Mouse (Mus musculus): ENCODE data around the gene Dusp3.

Gene Dusp3

DNA sequence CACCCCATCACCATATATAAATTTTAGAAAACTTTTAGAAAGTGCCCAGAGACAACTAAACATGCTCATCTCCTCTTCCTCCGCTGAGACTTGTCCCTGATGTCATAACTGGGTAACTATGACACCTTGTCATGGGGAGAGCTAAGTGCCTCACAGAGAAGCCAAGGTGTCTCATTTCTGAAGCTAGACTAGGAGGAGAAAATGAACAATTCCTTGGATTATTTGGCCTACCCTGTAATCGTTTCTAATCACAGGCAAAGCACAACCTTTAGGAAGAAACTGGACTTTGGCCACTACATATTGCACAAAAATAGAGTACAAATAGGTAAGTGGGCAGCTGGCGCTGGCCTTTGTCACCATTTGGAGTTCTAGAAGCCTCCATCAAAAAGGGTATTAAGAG is at the start of gene Dusp3:
Dusp3 (minus strand) TSS at position 101 of the 400 bp plus-strand sequence.
- DNase-seq (ENCODE audit: low read depth in 1 of 2, low spot score in 2 of 2) = no peak

DNA sequence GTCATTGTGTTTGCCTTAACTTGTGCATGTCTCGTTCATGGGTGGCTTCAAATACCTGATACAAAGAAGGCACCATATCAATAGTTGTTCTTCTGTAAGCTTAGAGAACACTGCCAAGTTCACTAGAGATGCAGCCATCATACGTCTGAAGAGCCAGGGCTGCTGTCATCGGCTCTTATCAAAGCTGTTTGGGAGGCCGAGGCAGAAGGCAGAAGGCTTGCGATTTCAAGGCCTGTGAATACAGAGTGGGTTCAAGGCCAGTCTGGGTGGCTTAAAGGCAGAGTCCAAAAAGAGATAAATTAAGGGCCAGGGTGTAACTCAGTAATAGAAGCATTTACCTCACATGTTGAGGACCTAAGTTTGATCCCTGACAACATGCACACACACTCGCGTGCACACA is 49.5 kb upstream of the Dusp3 start:
- no peak for DNase-seq (ENCODE audit: low read depth in 1 of 2, low spot score in 2 of 2)

DNA sequence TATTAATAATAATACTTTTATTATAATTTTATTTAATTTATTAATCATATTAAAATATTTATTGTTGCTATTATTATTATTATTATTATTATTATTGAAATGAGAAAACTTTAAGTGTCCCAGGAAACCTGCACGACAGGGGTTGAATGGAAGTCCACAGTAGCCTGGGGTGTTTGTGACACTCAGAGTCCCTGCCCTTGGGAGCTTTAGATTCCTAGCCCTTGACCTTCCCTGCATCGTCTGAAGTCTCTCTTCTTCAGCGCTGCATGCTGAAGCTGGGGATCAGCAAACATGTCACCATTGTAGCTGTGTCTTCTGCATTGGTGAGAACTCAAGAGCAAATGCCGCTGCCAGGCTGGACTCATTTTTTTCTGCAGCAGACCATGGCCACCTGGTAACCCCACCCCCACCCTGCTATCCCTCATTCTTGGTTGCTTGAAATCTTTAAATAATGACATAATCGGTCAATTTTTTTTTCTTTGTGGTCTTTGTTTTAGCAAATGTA is 48.7 kb upstream of the Dusp3 start:
- no peak for DNase-seq (ENCODE audit: low read depth in 1 of 2, low spot score in 2 of 2)

DNA sequence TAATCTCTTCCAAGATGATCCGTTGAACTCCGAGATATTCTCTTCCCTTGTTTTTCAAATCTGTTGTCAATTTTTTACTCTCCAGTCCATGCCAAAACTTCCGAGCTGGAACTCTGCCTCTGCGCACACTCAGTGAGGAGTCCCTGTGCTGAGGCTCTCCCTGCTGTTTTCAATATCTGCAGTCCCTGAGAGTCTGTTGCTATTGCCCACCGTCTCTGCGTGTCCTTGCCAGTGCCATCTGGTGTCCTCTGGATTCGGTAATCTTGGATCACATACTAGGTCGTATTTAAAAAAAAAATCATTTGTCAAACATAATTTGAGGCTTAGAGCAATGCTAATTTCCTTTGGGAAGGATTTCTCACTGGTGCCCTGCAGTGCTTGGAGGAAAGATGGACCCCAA is 48.1 kb upstream of the Dusp3 start:
- no peak for DNase-seq (ENCODE audit: low read depth in 1 of 2, low spot score in 2 of 2)

DNA sequence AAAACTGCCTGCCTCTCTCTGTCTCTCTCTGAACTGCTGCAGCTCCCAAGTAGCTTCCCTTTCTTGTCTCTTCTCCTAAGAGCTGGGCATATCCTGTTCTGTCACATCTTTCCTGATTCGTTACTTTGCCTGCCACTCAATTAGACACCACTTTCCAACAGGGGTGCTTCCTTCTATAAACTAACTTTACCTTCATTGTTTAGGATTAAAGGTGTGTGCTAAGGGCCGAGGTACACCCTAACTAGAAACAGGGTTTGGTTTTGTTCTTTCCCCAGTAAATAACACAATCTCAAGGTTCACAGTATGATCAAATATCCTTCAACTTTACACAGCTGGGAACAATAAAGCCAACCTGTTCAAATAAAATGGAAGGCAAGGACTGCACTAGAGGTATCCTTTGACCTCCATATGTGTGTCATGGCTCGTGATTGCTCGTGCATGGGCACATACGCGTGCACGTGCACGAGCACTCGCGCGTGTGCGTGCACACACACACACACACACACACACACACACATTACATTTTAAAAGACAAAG is 46.3 kb upstream of the Dusp3 start:
- DNase-seq (ENCODE audit: low read depth in 1 of 2, low spot score in 2 of 2) = no peak

DNA sequence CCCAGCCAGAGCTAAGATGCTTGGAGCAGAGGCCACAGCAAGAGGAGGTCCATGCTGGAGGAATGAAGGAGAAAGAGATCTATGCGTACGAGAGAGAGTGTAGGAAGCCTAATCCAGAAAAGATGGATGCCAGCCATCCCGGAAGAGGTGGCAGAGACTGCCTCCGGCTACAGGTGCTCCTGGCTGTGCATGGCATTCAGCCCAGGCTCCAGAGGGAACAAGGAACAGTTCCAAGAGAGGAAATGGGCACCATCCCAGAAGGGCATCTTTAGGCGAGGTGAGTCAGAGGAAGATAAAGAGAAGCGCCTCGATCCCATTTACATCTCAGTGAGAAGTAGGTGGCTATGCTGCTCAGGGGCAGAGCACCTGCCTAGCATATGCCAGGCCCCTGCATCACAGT is 44.3 kb upstream of the Dusp3 start:
- DNase-seq (ENCODE audit: low read depth in 1 of 2, low spot score in 2 of 2) = no peak

DNA sequence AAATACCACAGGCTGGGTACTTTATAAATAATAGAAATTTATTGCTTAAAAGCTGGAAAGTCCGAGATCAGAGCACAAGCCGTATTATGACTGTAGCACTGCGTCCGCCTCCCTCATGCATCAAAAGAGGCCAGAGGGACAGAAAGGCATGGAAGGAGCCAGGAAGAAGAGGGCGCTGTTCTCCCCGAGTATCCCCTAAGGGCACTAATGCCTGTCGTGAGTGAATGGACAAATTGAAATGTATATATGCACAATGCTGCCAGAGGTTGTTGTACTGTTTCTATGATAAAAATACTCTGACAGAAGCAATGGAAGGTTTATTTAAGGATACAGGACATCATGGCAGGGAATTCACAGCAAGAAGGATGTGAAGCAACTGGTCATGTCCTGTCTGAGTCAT is 43.2 kb upstream of the Dusp3 start:
- DNase-seq (ENCODE audit: low read depth in 1 of 2, low spot score in 2 of 2) = no peak

DNA sequence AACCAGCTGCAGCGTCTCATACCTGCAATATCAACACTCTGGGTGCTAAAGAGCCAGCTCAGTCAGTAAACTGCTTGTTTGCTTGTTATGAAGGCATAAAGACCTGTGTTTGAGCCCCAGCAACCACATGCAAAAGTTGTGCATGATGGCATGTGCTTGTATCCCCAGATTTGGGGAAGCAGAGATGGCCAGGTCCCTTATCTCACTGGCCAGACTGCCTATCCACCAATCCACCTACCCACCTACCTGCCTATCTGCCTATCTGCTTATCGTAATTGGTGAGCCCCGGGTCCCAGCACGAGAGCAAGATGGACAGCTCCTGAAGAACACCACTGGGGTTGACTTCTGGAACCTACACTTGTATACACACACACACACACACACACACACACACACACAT is 42.5 kb upstream of the Dusp3 start:
- no peak for DNase-seq (ENCODE audit: low read depth in 1 of 2, low spot score in 2 of 2)

DNA sequence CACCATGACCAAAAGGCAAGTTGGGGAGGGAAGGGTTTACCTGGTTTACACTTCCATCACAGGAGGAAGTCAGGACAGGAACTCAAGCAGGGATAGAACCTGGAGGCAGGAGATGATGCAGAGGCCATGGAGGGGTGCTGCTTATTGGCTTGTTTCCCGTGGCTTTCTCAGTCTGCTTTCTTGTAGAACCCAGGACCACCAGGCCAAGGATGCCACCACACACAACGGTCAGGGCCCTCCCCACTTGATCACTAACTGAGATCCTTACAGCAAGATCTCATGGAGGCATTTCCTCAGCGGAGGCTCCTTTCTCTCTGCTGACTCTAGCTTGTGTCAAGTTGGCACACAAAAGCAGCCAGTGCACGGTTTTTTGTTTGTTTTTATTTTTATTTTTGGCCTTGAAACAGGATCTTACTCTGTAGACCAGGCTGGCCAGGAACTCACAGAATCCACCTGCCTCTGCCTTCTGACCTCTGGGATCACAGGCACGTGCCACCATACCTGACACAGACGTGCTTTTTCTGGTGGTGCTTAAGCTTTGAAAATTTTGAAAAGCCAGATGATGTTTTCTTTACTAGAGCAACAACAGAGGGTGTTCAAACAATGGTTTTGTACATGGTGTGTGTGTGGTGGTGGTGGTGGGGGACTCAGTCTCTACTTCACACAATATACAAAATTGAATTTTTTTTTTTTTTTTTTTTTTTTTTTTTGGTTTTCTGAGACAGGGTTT is 41.4 kb upstream of the Dusp3 start, which contains the start of gene Mpp3:
Mpp3 (minus strand) TSS at position 375 of the 730 bp plus-strand sequence.
- no peak for DNase-seq (ENCODE audit: low read depth in 1 of 2, low spot score in 2 of 2)

DNA sequence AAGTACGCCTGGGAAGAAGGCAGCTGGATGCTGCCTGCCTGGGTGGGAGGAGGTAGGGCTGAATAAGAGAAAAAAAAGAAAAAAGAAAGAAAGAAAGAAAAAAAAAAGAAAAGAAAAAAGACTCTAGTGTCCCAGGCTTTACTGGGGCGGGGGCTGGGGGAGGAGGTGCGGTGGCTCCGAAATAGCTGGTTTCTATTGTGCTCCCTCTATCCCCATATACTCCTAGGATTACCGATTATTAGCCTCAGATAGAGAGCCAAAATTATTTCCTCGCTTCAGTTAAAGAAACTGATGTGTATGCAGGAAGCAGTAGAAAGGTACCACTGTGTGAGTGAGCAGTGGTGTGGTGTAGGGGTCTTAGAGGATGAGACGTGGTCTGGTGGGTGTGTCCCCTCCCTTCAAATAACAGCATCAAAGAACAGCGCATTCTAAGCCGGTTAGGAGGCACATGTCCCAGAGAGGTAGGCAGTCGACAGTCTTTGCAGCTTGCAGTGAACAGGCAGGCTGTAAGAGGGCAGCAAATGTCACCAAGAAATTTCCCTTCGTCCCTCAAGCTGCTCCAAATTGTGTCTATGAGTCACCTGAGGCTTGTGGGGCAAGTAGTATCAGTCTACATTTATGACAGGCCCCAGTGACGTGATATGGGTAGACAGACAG is 40.7 kb upstream of the Dusp3 start:
- no peak for DNase-seq (ENCODE audit: low read depth in 1 of 2, low spot score in 2 of 2)

DNA sequence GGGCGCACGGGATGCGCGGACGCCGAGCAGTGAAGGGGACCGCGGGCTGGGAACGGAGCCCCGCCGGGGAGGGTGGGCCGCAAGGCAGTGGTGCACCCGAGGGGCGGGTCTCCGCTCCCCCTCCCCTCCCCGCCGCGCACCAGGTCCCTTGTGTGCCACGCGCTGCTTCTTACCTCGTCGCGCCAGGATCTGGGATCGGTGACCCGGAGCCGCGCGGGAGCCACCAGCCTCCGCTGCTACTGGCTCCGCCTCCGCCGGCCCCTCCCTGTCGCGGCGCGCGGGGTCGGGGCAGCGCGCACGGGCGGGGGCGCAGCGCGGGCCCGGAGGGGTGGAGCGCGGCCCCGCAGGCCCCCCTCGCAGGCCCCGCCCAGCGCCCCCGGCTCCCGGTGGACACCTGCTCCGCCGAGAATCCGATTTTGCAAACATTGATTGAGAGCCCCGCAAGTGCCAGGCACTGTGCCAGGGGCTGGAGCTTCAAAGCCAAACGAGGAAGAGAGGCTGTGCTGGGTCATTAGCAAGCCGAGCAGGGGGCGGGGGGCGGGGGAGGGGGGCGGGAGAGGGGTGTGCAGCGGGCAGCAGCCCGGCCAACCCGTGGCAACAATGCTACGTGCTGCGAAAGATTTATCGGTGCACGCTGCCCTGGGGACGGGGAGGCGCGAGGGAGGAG is 40.0 kb upstream of the Dusp3 start:
- DNase-seq (ENCODE audit: low read depth in 1 of 2, low spot score in 2 of 2) = no peak

DNA sequence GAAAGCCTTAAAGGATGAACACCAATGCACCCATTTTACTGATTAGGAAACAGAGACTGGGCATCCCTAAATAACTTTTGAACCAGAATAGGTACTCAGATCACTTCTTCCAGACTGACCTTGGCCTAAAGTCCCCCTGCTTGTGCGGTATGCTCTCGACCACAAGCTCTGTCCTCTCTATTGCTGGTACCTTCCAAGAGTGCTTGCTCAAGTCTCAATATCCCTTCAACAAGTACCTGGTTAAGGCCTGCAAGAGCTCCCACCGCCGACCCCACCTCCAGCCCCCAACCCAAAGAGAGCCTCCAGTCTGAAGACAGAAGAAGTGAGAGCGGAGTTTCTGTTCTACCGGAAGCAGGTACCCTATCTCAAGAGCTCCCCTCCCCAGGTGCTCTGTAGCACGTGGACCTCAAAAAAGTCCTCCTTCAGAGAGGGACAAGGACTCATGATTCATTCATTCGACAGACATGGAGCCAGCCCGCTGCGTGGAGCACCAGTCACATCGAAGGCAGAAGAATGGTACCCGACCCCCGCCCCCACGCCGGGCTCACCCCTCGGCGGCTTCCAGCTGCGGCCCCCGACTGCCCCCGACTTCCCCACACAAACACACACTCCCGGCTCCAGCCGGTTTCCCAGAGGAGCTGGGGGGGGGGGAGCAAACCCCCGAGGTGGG is 39.3 kb upstream of the Dusp3 start:
- no peak for DNase-seq (ENCODE audit: low read depth in 1 of 2, low spot score in 2 of 2)

DNA sequence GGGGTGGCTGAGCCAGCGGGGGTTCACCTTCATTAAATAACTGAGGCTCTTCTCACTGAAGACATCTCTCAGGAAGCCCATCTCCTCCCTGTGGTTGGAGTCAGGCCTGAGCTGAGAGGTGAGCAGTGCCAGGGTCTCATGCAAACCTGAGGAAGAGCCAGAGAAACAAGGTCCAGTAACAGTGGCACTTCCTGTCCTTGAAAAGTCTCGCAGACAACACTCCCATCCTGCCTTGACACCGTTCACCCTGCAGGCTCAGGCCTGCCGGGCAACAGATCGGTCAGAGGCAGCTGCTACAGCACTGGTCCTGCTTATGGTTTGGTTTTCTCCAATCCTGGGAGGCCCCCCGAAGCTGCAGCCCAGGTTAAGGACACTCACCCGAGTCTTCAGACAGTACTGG is 38.5 kb upstream of the Dusp3 start:
- DNase-seq (ENCODE audit: low read depth in 1 of 2, low spot score in 2 of 2) = no peak

DNA sequence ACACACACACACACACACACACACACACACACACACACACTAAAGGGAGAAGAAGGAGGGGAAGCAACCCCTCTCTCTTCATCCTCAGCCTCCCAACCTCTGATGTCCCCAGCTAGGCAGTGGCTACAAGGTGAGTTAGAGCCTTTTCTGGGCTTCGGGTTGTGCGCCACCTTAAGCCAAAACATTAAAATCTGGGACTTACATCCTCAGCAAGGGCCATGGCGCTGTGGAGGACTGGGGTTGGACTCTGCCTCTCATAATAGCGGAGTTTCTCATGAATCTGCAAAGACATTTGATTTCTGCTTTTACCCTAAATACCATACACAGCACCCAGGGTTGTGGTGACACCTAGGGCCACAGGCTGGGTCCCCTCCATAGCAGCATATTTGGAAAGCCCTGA is 38.1 kb upstream of the Dusp3 start:
- DNase-seq (ENCODE audit: low read depth in 1 of 2, low spot score in 2 of 2) = no peak

DNA sequence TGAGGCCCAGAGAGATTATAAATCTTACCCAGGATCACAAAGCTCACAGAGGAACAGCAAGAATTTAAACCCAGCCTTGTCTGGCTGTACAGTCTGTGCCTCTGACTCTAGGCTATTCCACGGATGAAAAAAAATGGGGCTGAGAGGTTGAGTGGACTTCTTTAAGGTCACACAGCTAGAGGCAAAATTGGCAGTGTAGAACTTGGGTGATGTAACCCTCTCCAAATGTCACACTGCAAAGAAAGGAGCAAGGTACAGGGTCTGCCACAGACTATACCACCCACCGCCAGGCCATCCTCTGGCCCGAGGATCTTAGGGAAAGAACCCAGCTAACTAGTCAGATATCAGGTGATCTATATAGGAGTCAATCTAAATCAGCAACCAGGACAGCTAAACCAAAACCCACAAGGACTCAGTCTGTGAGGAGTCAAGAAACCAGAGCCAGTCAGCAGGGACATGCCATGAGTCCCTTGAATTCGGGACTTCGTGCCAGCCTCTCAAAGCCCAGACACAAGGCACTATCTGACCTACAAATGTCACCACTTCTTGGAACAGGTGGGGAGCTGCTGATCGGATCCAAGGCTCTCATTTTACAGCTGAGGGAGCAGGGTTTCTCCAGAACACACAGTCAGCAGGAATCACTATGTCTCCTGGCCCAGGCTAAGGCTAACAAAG is 37.4 kb upstream of the Dusp3 start:
- no peak for DNase-seq (ENCODE audit: low read depth in 1 of 2, low spot score in 2 of 2)

DNA sequence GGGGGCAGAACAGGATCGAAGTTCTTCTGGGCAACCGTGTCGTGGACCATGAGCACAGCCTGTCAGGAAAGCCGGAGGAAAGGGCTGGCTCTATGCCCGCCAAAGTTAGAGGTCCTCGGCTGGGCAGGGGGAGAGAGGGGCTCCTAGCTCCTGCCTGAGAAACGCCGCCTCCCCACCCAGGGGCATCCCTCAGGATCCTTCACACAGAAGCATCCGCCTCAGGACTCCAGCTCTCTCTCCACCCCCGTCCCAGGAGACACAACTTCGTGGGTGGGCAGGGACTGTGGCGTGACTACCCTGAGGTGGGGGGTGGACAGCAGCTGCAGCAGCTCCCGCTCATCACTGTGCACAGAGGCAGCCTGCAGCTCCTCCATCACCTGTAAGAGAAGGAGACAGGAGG is 36.6 kb upstream of the Dusp3 start:
- DNase-seq (ENCODE audit: low read depth in 1 of 2, low spot score in 2 of 2) = no peak

DNA sequence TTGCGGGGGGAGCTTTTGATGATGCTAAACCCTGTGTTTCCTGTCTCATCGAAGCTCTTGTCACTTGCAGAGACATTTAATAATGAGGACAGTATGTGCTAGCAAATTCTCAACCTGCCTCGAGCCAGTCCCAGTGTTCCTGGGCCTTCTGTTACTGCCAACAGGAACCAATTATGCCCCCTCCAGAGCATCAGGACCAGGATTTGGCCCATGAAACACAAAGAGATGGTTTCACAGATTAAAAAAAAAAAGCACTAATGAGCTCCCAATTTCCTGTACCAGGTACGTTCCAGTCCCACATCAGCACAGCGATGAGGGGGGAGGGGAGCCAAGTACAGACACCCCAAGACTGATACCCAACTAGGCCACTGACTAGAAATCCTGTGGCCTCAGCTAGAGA is 34.4 kb upstream of the Dusp3 start:
- DNase-seq (ENCODE audit: low read depth in 1 of 2, low spot score in 2 of 2) = no peak

DNA sequence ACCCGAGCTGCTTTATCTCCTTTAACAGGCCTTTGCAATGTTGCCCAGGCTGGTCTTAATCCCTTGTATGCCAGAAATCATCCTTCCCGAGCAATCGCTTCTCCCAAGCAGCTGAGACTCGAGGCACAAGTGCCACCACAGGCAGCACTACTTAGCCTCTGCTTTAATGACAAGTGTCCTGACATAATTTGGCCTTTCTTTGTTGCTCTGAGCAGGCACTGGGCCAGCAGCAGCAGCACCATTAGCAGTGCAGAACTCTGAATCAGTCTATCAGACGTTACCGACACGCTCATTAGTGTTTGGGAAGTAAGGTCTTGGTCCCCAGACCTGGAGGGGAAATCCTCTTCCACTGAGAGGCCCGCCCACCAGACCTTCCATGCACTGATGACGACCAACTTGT is 32.9 kb upstream of the Dusp3 start:
- DNase-seq (ENCODE audit: low read depth in 1 of 2, low spot score in 2 of 2) = no peak

DNA sequence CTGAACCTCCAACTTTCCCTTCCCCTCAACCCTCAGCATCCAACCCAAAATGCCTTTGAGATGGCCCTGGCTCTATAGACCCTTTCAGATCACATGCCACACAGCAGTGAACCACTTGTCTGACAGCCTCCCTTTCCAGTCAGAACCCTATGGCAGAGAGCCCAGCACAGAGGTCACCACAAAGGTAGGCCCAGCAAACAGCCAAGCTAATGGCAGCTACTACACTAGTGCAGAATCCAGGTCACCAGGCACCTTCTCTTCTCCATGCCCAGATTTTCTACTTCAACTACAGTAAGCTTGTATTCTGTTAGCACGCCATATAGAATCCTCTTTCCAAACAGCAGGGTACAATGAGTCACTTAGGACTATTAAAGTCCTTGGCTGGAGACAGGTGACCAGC is 29.3 kb upstream of the Dusp3 start:
- DNase-seq (ENCODE audit: low read depth in 1 of 2, low spot score in 2 of 2) = no peak

DNA sequence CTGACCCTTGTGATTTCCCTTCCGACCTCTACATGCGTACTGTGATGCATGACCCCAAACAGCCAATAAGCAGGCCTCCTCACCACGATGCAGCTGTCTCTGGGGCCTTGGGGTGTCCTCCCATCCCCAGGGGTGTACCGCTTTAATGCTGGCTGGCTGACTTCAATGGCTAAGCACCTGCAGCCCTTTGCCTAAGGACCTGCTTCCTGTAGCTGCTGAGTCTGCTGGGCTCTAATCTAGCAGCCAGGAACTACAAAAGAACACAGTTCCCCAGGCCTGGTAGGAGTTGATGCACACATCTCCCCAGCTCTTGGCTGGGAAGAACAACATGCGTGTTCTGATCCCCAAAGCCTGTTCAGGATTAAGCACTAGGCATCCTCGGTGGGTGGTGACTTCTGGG is 28.7 kb upstream of the Dusp3 start:
- DNase-seq (ENCODE audit: low read depth in 1 of 2, low spot score in 2 of 2) = no peak

DNA sequence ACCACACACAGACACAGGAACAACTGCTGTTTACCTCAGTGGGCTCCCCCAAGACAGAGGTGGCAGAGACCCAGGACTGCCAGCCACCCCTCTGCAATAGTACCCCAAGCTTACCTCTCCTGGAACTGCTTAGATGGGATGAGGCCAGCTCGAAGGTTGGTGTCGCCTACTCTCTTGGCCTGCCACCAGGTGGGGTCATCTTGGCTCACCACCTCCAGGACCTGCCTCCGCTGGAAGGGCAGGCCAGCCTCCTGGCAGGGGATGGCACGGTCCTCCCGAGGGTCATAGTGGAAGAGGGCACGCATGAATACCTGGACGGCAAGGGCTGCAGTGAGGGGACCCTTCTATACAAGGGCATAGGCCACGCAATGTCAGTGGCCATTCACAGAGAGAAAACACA is 26.4 kb upstream of the Dusp3 start:
- DNase-seq (ENCODE audit: low read depth in 1 of 2, low spot score in 2 of 2) = no peak
